Mouse (Mus musculus): ENCODE data around the gene Elp1.

Elp1 gene

DNA sequence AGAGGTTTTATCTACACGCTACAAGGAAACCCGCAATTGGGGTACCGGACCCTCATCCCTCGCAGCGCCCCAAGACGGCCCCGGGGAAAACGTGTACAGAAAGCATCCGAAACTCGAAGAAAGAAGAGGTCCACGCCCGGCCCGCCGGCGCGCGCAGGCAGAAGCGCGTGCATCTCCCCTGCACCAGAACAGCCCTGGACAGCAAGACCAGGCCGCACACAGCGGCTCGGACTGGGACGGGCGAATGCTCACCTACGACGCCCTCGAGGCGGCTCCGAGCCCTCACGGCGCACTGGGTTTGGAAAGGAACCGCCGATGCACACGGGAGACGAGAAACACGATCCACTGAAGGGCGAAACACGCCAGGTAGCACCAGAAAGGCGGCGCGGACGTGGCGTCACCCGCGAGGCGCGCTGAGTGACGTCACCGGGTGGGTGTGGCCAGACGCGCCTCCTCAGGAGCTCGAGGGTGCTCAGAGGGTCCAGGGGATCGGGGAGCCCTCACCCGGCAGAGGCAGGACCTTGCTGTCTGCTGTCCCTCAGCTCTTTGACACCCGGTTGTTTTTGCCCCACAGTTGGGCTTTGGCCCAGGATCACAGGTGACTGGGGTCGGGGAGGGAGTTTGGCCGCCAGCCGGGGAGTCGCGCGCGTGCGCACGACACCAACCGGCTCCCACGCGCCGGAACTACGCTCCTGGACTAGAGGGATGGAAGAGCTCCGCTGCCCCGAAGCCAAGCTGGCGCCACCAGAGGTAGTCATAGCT lies at the start of gene Elp1, which contains the start of gene Fam206a:
Gene Elp1 (minus strand): TSS at position 425 of the 762 bp plus-strand sequence.
Gene Fam206a (plus strand): TSS at position 439 of the 762 bp plus-strand sequence.
- in situ Hi-C loops (cut with MboI; ENCODE audit: low pct_unique_long_range_greater_than_20kb in 1 of 2, low sequenced_read_pairs in 2 of 2, unreplicated experiment in 1 of 2) = no loop called here

DNA sequence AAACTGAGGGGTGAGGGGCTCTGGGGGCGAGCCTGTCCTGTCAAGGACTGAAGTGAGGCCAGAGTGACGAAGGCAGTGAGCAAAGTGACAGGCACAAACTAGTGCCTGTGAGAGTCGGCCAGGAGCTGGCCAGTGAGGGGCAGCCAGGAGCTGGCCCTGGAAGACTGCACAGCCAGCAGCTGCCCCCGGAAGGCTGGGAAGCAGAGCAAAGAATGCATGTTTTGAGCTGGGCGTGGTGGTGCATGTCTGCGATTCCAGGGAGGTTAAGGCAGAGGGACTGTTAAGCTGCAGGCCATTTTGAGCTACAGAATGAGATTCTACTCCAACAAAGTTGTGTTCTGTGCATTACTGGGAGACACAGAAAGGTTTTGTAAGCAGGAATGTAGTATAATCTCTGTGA lies 48.6 kb upstream of the Elp1 start:
- in situ Hi-C loops (cut with MboI; ENCODE audit: low pct_unique_long_range_greater_than_20kb in 1 of 2, low sequenced_read_pairs in 2 of 2, unreplicated experiment in 1 of 2) = no loop called here

DNA sequence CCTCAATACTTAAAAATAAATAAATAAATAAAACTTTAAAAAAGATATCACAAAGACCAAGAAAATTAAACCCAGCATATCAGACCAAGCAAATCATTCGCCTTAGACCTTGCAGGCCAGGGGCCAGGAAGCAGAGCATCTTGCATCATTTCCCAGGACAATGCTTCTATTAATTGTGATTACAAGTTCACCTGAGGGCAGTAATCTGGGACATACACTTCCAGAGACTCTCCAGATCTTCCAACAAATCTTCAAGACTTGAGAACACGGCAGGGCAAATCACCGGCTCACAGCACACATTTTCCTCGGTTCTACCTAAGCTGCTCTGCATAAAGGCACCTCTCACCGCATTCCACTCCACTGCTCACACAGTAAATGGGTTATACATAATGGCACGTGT lies 45.9 kb upstream of the Elp1 start:
- in situ Hi-C loops (cut with MboI; ENCODE audit: low pct_unique_long_range_greater_than_20kb in 1 of 2, low sequenced_read_pairs in 2 of 2, unreplicated experiment in 1 of 2) = no loop called here

DNA sequence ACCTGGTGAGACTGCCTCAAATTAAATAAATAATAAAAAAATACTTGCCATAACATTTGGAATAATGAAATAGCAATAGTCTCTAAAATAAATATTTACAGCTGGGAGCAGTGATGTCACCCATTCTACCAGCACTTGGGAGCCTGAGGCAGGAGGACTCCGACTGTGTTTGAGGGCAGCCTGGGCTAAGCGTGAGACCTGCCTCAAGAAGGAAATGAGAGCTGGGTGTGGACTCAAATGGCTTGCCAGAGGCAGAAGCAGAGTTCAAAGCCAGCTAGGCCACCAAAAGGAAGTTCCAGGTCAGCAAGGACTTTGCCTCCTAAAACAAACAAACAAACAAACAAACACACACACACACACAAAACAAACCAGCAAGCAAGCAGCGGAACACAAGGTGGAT lies 45.3 kb upstream of the Elp1 start:
- in situ Hi-C loops (cut with MboI; ENCODE audit: low pct_unique_long_range_greater_than_20kb in 1 of 2, low sequenced_read_pairs in 2 of 2, unreplicated experiment in 1 of 2) = no loop called here

DNA sequence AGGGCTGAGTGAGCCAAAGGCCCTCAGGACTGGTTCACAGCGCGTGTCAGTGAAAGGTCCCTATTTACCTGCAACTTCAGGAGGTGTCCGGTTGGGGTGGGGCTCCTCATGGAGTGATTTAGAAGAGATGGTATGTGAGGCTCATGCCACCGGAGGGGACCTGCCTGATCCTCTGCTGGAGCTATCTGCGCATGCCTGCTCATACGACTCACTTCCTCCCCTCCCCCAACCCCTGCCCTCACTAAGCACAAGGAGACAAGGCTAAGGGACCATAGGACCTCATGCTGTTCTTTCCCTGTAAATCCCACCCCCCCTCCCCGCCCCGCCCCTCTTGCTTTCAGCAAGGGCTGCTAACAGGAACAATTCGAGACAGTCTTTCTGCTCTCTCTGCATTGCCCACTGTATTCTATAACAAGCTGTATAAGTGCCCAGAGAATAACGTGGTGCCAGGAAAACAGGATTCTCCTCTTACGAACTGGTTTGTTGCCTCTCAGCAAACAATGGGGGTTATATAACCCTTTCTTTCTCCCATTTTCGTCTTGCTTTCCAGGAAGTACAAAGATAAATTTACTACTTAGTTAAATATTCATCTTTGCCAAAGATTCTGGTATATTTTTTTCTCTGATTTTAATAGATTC lies 43.9 kb upstream of the Elp1 start:
- in situ Hi-C loops (cut with MboI; ENCODE audit: low pct_unique_long_range_greater_than_20kb in 1 of 2, low sequenced_read_pairs in 2 of 2, unreplicated experiment in 1 of 2) = no loop called here

DNA sequence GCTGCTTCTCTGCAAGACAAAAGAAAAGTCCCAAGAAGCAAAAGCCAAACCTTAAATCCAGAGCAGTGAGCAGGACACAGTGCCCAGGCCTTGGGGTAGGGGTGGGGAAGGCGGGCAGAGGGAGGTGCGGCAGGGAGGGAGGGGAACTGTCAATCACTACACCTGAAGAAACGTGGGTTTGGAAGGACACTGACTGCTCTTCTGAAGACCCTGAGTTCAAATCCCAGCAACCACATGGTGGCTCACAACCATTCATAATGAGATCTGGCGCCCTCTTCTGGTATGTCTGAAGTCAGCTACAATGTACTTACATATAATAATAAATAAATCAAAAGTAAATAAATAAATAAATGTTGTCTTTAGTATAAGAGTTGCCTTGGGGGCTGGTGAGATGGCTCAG lies 42.8 kb upstream of the Elp1 start:
- in situ Hi-C loops (cut with MboI; ENCODE audit: low pct_unique_long_range_greater_than_20kb in 1 of 2, low sequenced_read_pairs in 2 of 2, unreplicated experiment in 1 of 2) = no loop called here

DNA sequence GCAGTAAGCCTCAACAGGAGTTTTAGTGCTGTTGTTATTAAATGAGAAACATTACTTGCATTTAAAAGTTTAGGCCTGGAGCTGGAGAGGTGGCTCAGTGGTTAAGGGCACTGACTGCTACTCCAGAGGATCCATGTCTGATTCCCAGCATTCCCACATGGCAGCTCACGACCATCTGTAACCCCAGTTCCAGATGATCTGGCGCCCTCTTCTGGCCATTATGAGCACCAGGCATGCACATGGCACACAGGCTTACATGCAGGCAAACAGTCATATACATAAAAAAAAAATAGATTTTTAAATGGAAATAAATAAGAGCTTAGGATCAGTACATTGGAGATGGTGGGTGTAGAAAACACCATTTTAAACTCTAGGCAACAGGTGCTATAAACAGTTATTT lies 41.8 kb upstream of the Elp1 start:
- in situ Hi-C loops (cut with MboI; ENCODE audit: low pct_unique_long_range_greater_than_20kb in 1 of 2, low sequenced_read_pairs in 2 of 2, unreplicated experiment in 1 of 2) = no loop called here

DNA sequence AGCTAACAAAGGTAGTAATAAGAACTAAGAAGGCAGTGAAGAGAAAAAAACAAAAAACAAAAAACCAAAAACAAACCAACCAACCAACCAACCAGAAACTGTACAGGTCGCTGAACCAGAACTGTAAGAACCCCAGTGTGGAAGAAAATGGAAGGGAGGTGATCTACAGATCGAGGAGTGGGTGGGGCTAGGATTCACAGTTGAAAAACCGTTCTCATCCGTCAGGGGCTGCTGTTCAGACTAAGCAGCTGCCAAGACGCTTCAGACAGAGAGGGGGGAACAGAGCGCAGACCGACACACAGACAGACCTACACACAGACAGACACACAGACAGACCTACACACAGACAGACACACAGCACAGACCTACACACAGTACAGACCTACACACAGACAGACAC lies 40.4 kb upstream of the Elp1 start:
- in situ Hi-C loops (cut with MboI; ENCODE audit: low pct_unique_long_range_greater_than_20kb in 1 of 2, low sequenced_read_pairs in 2 of 2, unreplicated experiment in 1 of 2) = no loop called here

DNA sequence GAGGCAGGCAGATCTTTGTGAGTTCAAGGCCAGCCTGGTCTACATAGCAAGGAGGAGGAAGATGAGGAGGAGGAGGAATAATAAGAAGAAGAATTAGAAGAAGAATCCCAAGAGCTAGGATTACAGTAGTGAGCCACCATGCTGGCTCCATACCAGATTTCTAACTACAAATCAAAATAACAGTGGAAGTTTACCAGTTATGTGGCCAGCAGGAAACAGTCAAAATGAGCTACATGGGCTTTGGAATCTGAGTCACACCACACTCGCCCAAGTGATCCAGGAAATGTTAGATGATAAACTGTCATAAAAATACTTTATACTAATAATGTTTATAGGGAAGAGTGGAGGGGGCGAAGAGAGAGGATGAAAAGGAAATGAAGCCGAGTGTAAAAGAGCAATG lies 38.2 kb upstream of the Elp1 start:
- in situ Hi-C loops (cut with MboI; ENCODE audit: low pct_unique_long_range_greater_than_20kb in 1 of 2, low sequenced_read_pairs in 2 of 2, unreplicated experiment in 1 of 2) = no loop called here

DNA sequence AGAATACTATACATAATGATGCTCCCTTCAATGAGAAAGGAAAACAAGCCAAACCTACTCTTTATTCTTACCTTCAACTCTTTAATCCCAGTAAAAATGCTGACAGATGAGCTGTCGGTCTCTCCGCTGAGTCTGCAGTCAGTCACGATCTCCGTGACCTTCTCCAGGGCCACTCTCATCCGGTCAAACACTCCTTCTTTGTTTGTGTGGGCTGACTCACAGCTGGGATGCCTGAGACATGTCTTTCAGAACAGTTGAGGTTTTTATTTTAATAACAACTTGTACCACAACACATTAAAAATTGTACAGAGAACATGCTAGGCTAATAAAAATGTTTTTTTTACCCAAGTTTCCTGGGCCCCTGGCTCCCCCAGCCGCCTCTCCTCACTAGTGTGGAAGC lies 35.5 kb upstream of the Elp1 start:
- in situ Hi-C loops (cut with MboI; ENCODE audit: low pct_unique_long_range_greater_than_20kb in 1 of 2, low sequenced_read_pairs in 2 of 2, unreplicated experiment in 1 of 2) = loop anchor here in 1 of 2 experiments (10.0 kb wide), 1 partner anchor 53 kb away; no protein-coding TSS in a partner anchor

DNA sequence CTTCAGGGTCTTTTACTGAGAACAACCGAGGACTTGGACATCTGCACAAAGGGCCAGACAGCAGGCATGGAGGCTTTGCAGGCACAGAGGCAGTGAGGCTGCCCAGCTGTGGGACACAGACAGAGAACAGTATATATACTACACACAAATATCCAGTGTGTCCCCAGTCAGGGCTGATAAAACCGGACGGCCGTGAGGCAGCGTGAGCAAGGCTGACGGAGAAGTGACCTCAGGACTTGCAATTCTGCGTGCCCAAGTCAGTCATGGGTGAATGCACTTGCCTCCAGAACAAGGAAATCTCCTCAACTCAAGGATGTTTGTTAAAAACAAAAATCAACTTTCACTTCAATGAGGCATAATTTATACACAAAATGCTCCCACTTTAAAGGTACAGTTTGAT lies 29.9 kb upstream of the Elp1 start:
- in situ Hi-C loops (cut with MboI; ENCODE audit: low pct_unique_long_range_greater_than_20kb in 1 of 2, low sequenced_read_pairs in 2 of 2, unreplicated experiment in 1 of 2) = loop anchor here in 1 of 2 experiments (10.0 kb wide), 1 partner anchor 47 kb away; no protein-coding TSS in a partner anchor

DNA sequence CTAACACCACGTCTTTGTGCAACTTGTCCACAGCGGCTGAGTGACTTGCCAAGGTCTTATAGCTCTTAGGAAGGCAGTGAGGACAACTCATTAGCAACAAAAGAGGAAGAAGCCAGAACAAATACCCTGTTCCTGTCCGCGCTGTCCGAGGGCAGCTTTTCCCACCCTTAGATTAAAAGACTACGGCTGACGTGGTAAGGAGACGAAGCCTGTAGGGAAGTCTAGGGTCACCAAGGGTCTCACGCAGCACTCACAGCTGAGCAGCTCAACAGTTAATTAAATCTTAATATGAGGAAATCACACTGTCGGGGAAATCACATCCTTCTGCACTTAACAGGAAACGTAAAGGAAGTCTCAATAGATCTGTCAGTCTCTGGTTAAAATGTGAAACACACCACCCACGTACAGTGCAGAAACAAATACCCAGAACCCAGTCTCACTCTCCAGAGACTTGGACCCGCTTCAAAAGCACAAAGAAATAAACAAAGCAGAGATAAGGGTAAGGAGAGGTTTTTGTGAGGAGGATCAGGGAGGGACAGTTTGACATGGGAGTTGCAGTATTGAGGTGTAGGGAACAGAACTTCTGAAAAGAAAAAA lies 29.0 kb upstream of the Elp1 start:
- in situ Hi-C loops (cut with MboI; ENCODE audit: low pct_unique_long_range_greater_than_20kb in 1 of 2, low sequenced_read_pairs in 2 of 2, unreplicated experiment in 1 of 2) = loop anchor here in 1 of 2 experiments (10.0 kb wide), 1 partner anchor 46 kb away; no protein-coding TSS in a partner anchor

DNA sequence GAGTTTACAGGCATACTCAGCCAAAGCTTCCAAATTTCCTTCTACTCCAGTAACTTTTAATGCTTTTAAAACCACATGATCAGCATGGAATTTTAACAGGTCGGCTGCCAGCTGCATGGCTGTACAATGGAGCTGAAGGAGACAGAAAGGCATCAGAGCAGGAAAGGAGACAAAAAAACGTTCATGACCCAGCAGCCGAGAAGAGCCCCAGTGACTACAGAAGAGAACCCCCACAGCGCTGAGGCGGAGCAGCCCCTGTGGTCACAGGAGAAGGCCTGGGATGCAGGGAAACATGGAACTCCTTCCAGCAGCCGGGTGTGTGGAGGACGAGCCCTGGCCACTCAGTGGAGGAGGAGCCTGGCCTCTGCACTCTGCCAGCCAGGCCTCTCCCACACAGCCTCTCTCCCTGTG lies 27.4 kb upstream of the Elp1 start:
- in situ Hi-C loops (cut with MboI; ENCODE audit: low pct_unique_long_range_greater_than_20kb in 1 of 2, low sequenced_read_pairs in 2 of 2, unreplicated experiment in 1 of 2) = no loop called here

DNA sequence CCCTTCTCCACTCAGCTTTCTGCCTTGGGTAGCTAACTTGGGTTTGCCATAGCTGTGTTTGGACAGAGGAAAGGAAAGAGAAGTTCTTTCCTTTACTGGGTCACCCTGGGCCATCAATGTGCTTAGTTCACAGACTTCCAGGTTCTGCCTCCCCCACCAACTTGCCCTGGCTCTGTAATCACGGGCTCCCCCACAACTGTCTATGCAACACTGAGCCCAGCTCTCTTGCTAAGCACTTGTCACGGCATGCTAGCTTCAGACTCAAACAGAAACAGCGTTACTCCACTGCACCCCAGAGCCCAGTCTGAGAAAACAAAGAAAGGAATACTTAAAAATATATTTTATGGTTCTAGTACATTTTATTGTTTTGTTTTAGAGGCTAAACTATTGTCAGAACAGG lies 26.8 kb upstream of the Elp1 start:
- in situ Hi-C loops (cut with MboI; ENCODE audit: low pct_unique_long_range_greater_than_20kb in 1 of 2, low sequenced_read_pairs in 2 of 2, unreplicated experiment in 1 of 2) = no loop called here

DNA sequence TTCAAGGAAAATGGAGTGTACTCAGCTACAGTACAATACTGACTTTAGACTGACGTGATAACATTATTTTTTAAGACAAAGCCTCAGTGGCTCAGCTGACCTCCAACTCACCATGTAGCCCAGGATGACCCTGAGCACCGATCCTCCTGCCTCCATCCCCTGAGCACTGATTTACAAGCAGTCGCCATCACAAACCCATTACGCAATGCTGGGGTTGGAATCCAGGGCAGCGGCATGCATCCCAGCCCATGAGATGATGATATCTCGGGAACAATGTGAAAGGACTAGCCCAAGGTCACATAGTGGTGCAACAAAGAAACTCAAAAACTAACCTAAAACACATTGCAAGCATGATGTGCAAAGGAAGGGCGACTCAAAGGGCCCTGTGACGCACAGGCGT lies 22.1 kb upstream of the Elp1 start:
- in situ Hi-C loops (cut with MboI; ENCODE audit: low pct_unique_long_range_greater_than_20kb in 1 of 2, low sequenced_read_pairs in 2 of 2, unreplicated experiment in 1 of 2) = no loop called here

DNA sequence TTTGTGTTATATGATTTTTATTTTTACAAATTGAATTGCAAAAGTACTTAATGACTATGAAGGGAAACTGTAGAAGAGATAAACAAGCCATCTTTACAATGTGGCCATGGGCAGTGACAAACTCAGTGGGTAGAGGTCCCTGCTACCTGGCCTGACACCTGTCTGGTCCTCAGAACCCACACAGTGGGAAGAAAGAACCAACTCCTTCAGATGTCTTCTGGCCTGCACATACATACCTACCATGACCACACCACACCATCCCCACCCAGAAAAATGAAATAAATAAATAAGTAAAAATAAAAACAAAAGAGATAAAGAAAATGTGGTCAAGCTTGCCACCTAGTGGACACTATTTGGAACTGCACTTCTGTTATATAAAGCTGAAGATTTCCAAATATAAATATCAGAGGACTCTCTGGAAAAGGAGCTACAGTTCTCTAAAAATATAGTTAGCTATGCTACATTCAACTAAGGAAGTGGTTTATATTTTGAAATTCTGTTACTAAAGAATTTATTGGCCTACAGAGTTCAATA lies 18.0 kb upstream of the Elp1 start:
- in situ Hi-C loops (cut with MboI; ENCODE audit: low pct_unique_long_range_greater_than_20kb in 1 of 2, low sequenced_read_pairs in 2 of 2, unreplicated experiment in 1 of 2) = no loop called here

DNA sequence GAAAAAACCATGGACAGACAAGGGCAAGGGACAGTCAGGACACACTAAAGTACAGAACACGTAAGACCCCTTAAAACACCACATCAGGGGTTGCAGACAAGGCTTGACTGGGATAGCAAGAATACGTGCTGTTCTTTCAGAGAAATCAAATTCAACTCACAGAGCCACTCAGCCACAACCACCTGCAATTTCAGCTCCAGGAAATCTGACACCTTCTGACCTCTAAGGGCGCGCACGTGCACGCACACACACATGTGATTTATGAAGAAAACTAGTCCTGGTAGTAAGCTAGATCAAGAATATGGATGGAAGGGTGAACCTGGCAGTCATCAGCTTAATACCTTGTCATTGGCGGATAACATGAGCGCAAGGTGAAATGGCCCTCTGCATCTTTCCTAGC lies 13.0 kb upstream of the Elp1 start:
- in situ Hi-C loops (cut with MboI; ENCODE audit: low pct_unique_long_range_greater_than_20kb in 1 of 2, low sequenced_read_pairs in 2 of 2, unreplicated experiment in 1 of 2) = no loop called here

DNA sequence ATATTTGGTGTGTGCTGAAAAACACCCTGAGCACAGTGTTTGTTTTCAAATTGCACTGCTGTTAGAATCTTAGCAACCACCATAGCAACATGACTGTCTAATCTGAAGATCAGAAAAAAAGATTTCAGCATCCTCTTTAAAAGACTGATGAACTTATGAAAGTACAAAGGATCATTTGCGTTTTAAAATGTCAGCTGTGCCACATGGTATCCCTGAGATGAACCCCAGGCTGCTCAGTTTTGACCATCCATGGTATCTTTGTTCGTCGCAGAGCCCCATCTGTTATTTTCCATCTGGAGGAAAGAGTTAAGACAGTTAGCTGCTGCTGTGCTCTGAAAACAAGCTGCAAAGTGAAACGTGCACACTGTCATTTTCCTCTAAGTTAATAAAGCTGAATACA lies 10.0 kb upstream of the Elp1 start:
- in situ Hi-C loops (cut with MboI; ENCODE audit: low pct_unique_long_range_greater_than_20kb in 1 of 2, low sequenced_read_pairs in 2 of 2, unreplicated experiment in 1 of 2) = no loop called here

DNA sequence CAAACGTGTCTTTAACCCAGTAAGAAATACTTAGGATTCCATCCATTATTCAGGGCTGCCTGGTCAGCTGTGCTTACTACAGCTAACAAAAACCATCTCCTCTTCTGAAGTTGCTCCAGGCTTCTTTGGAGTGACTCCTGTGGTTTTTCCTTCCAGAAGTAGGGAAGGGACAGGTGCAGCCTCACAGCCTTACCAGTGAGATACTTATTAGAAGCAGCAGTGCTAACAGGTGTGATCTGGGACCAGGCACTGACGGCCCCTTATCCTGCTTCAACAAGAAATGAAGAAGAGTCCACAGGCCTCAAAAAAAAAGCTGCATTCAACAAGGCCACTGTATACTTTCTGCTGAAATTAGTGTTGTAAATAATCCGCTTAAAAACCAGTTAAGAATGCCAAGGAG lies 9.5 kb upstream of the Elp1 start:
- in situ Hi-C loops (cut with MboI; ENCODE audit: low pct_unique_long_range_greater_than_20kb in 1 of 2, low sequenced_read_pairs in 2 of 2, unreplicated experiment in 1 of 2) = no loop called here

All from mouse embryonic stem cell (cell line).